Mouse (Mus musculus): ENCODE data around the gene Nphs1. TPM values are rescaled to one million over a fixed set of nuclear protein-coding genes. Genes with fewer than 3 reads are reported as not detected.
"Not testable (repeated sequence)": the region's sequence is repeated elsewhere in the genome, so short reads cannot be mapped to it uniquely, and the experiment has no call there.

The Nphs1 gene
- polyA plus RNA-seq, 1 experiment from 2014 or later = not detected

- peaks cover 93% of the 10 kb centered on the region for H3K27me3 ChIP-seq (ENCODE audit: low read depth, poor library complexity, severe bottlenecking)
- H3K36me3 ChIP-seq = no peaks in the 10 kb centered on the region
- H3K9me3 ChIP-seq (replicated peaks) = no peaks in the 10 kb centered on the region
- no peak overlapping the region for H3K27ac ChIP-seq
- WGBS = 74% methylated on average over 7 of the region's 7 CpGs
- no peak overlapping the region for H3K4me3 ChIP-seq
- no peak for DNase-seq (ENCODE audit: low spot score)
- H3K4me1 ChIP-seq = peaks cover 15% of the 10 kb centered on the region
These were observed 7.9 kb upstream of the Nphs1 start for GRCm38 (mm10) chr7:30450241-30450640.

- no peak overlapping the region for H3K4me3 ChIP-seq
- no peaks in the 10 kb centered on the region for H3K9me3 ChIP-seq (replicated peaks)
- H3K4me1 ChIP-seq = peaks cover 21% of the 10 kb centered on the region
- H3K36me3 ChIP-seq = no peaks in the 10 kb centered on the region
- DNase-seq (ENCODE audit: low spot score) = no peak
- 20% methylated on average over 25 of the region's 25 CpGs for whole genome bisulfite sequencing
- peaks cover 97% of the 10 kb centered on the region for H3K27me3 ChIP-seq (ENCODE audit: low read depth, poor library complexity, severe bottlenecking)
- H3K27ac ChIP-seq = no peak overlapping the region
These were observed 4.8 kb upstream of the Nphs1 start for GRCm38 (mm10) chr7:30453327-30453726.

- 2% methylated on average over 25 of the region's 25 CpGs for WGBS
- Histone ChIP-seq H3K27ac (no peak overlapping the region), H3K4me3 (no peak overlapping the region), H3K4me1 (peaks cover 21% of the 10 kb centered on the region), H3K27me3 (ENCODE audit: low read depth, poor library complexity, severe bottlenecking) (peaks cover 97% of the 10 kb centered on the region), H3K36me3 (no peaks in the 10 kb centered on the region), H3K9me3 (replicated peaks) (no peaks in the 10 kb centered on the region)
- DNase-seq (ENCODE audit: low spot score) = no peak
These were observed 4.3 kb upstream of the Nphs1 start for GRCm38 (mm10) chr7:30453766-30454165.

- H3K9me3 ChIP-seq (replicated peaks) = no peaks in the 10 kb centered on the region
- no peaks in the 10 kb centered on the region for H3K36me3 ChIP-seq
- peaks cover 21% of the 10 kb centered on the region for H3K4me1 ChIP-seq
- no peak overlapping the region for H3K27ac ChIP-seq
- no peak for DNase-seq (ENCODE audit: low spot score)
- peaks cover 99% of the 10 kb centered on the region for H3K27me3 ChIP-seq (ENCODE audit: low read depth, poor library complexity, severe bottlenecking)
- no peak overlapping the region for H3K4me3 ChIP-seq
- WGBS = 9% methylated on average over 6 of the region's 6 CpGs
These were observed 3.9 kb upstream of the Nphs1 start for GRCm38 (mm10) chr7:30454259-30454658.

- H3K27me3 ChIP-seq (ENCODE audit: low read depth, poor library complexity, severe bottlenecking) = peaks cover 100% of the 10 kb centered on the region
- DNase-seq (ENCODE audit: low spot score) = no peak
- H3K4me3 ChIP-seq = no peak overlapping the region
- H3K36me3 ChIP-seq = no peaks in the 10 kb centered on the region
- H3K9me3 ChIP-seq (replicated peaks) = no peaks in the 10 kb centered on the region
- H3K27ac ChIP-seq = no peak overlapping the region
- WGBS = 0% methylated on average over 9 of the region's 9 CpGs
- peaks cover 21% of the 10 kb centered on the region for H3K4me1 ChIP-seq
These were observed 1.6 kb upstream of the Nphs1 start for GRCm38 (mm10) chr7:30456487-30456886.

GRCm38 (mm10) chr7:30456911-30457628 lies 1.0 kb upstream of the Nphs1 start:
- WGBS = under 1% methylated on average over 31 of the region's 31 CpGs

GRCm38 (mm10) chr7:30459484-30459883 lies 1.4 kb downstream of the Nphs1 start:
- H3K27ac ChIP-seq = no peak overlapping the region
- H3K4me1 ChIP-seq = peaks cover 13% of the 10 kb centered on the region
- H3K27me3 ChIP-seq (ENCODE audit: low read depth, poor library complexity, severe bottlenecking) = peaks cover 100% of the 10 kb centered on the region
- no peaks in the 10 kb centered on the region for H3K36me3 ChIP-seq
- 43% methylated on average over 6 of the region's 6 CpGs for WGBS
- no peak for DNase-seq (ENCODE audit: low spot score)
- no peak overlapping the region for H3K4me3 ChIP-seq
- H3K9me3 ChIP-seq (replicated peaks) = no peaks in the 10 kb centered on the region

More at GRCm38 (mm10) chr7:30456911-30457628, 1.0 kb upstream of the Nphs1 start:
- DNase-seq (ENCODE audit: low spot score) = no peak
- H3K9me3 ChIP-seq (replicated peaks) = no peaks in the 10 kb centered on the region
- peaks cover 21% of the 10 kb centered on the region for H3K4me1 ChIP-seq
- H3K27me3 ChIP-seq (ENCODE audit: low read depth, poor library complexity, severe bottlenecking) = peaks cover 100% of the 10 kb centered on the region
- no peaks in the 10 kb centered on the region for H3K36me3 ChIP-seq
- no peak overlapping the region for H3K27ac ChIP-seq
- H3K4me3 ChIP-seq = no peak overlapping the region; the same call in 1 of the 2 replicates

- H3K27me3 ChIP-seq (ENCODE audit: low read depth, poor library complexity, severe bottlenecking) = peaks cover 100% of the 10 kb centered on the region
- H3K4me1 ChIP-seq = peaks cover 13% of the 10 kb centered on the region
- no peak overlapping the region for H3K4me3 ChIP-seq
- 27% methylated on average over 7 of the region's 7 CpGs for WGBS
- no peak for DNase-seq (ENCODE audit: low spot score)
- H3K9me3 ChIP-seq (replicated peaks) = no peaks in the 10 kb centered on the region
- H3K36me3 ChIP-seq = no peaks in the 10 kb centered on the region
- H3K27ac ChIP-seq = no peak overlapping the region
These were observed 5.5 kb downstream of the Nphs1 start for GRCm38 (mm10) chr7:30463568-30463967.

GRCm38 (mm10) chr7:30463996-30464395 lies 5.9 kb downstream of the Nphs1 start:
- peaks cover 100% of the 10 kb centered on the region for H3K27me3 ChIP-seq (ENCODE audit: low read depth, poor library complexity, severe bottlenecking)
- 26% methylated on average over 4 of the region's 4 CpGs for WGBS
- H3K4me1 ChIP-seq = peaks cover 13% of the 10 kb centered on the region
- no peaks in the 10 kb centered on the region for H3K9me3 ChIP-seq (replicated peaks)
- H3K36me3 ChIP-seq = no peaks in the 10 kb centered on the region
- DNase-seq (ENCODE audit: low spot score) = no peak
- H3K4me3 ChIP-seq = no peak overlapping the region
- no peak overlapping the region for H3K27ac ChIP-seq

- Histone ChIP-seq H3K9me3 (replicated peaks) (no peaks in the 10 kb centered on the region), H3K36me3 (no peaks in the 10 kb centered on the region), H3K27ac (no peak overlapping the region), H3K4me3 (no peak overlapping the region), H3K4me1 (peaks cover 13% of the 10 kb centered on the region), H3K27me3 (ENCODE audit: low read depth, poor library complexity, severe bottlenecking) (peaks cover 96% of the 10 kb centered on the region)
- no peak for DNase-seq (ENCODE audit: low spot score)
- 16% methylated on average over 6 of the region's 6 CpGs for WGBS
These were observed 6.7 kb downstream of the Nphs1 start for GRCm38 (mm10) chr7:30464816-30465300.

- WGBS = 44% methylated on average over 5 of the region's 5 CpGs
- Histone ChIP-seq H3K27me3 (ENCODE audit: low read depth, poor library complexity, severe bottlenecking) (peaks cover 21% of the 10 kb centered on the region), H3K9me3 (replicated peaks) (no peaks in the 10 kb centered on the region), H3K27ac (no peak overlapping the region), H3K4me3 (no peak overlapping the region), H3K4me1 (peaks cover 5% of the 10 kb centered on the region), H3K36me3 (no peaks in the 10 kb centered on the region)
- peak; percentile 50 for DNase-seq (ENCODE audit: low spot score)
These were observed 14.3 kb downstream of the Nphs1 start for GRCm38 (mm10) chr7:30472411-30472810.

GRCm38 (mm10) chr7:30474999-30475398 lies 16.9 kb downstream of the Nphs1 start:
- no peak overlapping the region for H3K27ac ChIP-seq
- peaks cover 14% of the 10 kb centered on the region; the same call in 1 of the 2 replicates for H3K27me3 ChIP-seq (ENCODE audit: low read depth, poor library complexity, severe bottlenecking)
- no peak for DNase-seq (ENCODE audit: low spot score)
- peaks cover 10% of the 10 kb centered on the region; the same call in 1 of the 2 replicates for H3K4me1 ChIP-seq
- no peaks in the 10 kb centered on the region for H3K9me3 ChIP-seq (replicated peaks)
- 75% methylated on average over 4 of the region's 4 CpGs for WGBS
- no peaks in the 10 kb centered on the region for H3K36me3 ChIP-seq
- no peak overlapping the region for H3K4me3 ChIP-seq

GRCm38 (mm10) chr7:30476136-30476535 lies 18.0 kb downstream of the Nphs1 start:
- H3K4me1 ChIP-seq = peaks cover 10% of the 10 kb centered on the region; the same call in 1 of the 2 replicates
- H3K36me3 ChIP-seq; DNase-seq (ENCODE audit: low spot score); H3K9me3 ChIP-seq (replicated peaks); H3K27ac ChIP-seq; H3K4me3 ChIP-seq: not testable (repeated sequence)
- 92% methylated on average over 7 of the region's 7 CpGs for WGBS
- peaks cover 14% of the 10 kb centered on the region; the same call in 1 of the 2 replicates for H3K27me3 ChIP-seq (ENCODE audit: low read depth, poor library complexity, severe bottlenecking)

Data from limb, embryonic 10.5 days (tissue).